Mouse (Mus musculus) liver, embryonic 14.5 days (tissue): Measurements from ENCODE around the gene Shank1. TPM values are rescaled to one million over a fixed set of nuclear protein-coding genes. Genes with fewer than 3 reads are reported as not detected.

ENCODE experiments used
- ATAC-seq: fragments of 200-750 bp; cut with Nextera tagmentation; 2 replicates; pipeline ENCODE4 v1.8.0; 2017; ENCODE audit warnings: moderate number of reproducible peaks, mild to moderate bottlenecking, moderate library complexity; ENCODE audit not compliant: insufficient read depth
- DNase-seq, 3 experiments: peaks; one replicate each; pipeline ENCODE4 v3.0.0-alpha.2; 2012 to 2013; ENCODE audit warnings: low read depth in 3 of 3, low spot score in 3 of 3
- H3K27ac ChIP-seq: fragments of 300-500 bp; sonication (generic); 2 replicates; pipeline ENCODE4 v1.5.1; 2014; ENCODE audit warnings: moderate library complexity, mild to moderate bottlenecking, control low read depth, inconsistent platforms
- H3K27me3 ChIP-seq: fragments of 300-500 bp; sonication (generic); 2 replicates; pipeline ENCODE4 v1.6.1; 2014; ENCODE audit warnings: mild to moderate bottlenecking, low read length, moderate library complexity; ENCODE audit not compliant: control insufficient read depth, insufficient read depth
- H3K36me3 ChIP-seq: fragments of 300-500 bp; sonication (generic); replicated peaks from 2 replicates; pipeline ENCODE4 v1.6.1; 2014; ENCODE audit warnings: low read depth; ENCODE audit not compliant: control insufficient read depth, insufficient read depth
- H3K4me1 ChIP-seq, 2 experiments: fragments of 200-500 bp in 1 of 2; fragments of 300-500 bp in 1 of 2; sonication (generic) in 1 of 2; replicated peaks; 2 replicates each; pipeline ENCODE4 v1.6.1; 2012 to 2014; ENCODE audit warnings: antibody characterized with exemption in 1 of 2, inconsistent platforms in 1 of 2, low read length in 1 of 2; ENCODE audit not compliant: control insufficient read depth in 2 of 2, insufficient read depth in 2 of 2
- H3K4me2 ChIP-seq: fragments of 300-500 bp; sonication (generic); 2 replicates; pipeline ENCODE4 v1.6.1; 2014; ENCODE audit warnings: low read depth, mild to moderate bottlenecking, control low read depth, moderate library complexity
- H3K4me3 ChIP-seq, 2 experiments: fragments of 200-500 bp in 1 of 2; fragments of 300-500 bp in 1 of 2; sonication (generic) in 1 of 2; 2 replicates each; pipeline ENCODE4 v1.5.1; 2012 to 2014; ENCODE audit warnings: low read depth in 2 of 2, low read length in 2 of 2, mild to moderate bottlenecking in 2 of 2, control low read depth in 1 of 2, inconsistent platforms in 1 of 2, moderate library complexity in 1 of 2; ENCODE audit not compliant: insufficient read depth in 1 of 2
- H3K9ac ChIP-seq: fragments of 300-500 bp; sonication (generic); replicated peaks from 2 replicates; pipeline ENCODE4 v1.6.1; 2014; ENCODE audit warnings: mild to moderate bottlenecking, control low read depth, moderate library complexity
- H3K9me3 ChIP-seq: fragments of 300-500 bp; sonication (generic); 2 replicates; pipeline ENCODE4 v1.6.1; 2016; ENCODE audit warnings: low read length, mixed read lengths; ENCODE audit not compliant: control insufficient read depth
- CTCF ChIP-seq: IDR thresholded peaks from 2 replicates; pipeline ENCODE4 v1.5.1; 2016; ENCODE audit warnings: antibody characterized with exemption, low read depth, control low read depth
- EP300 ChIP-seq: IDR thresholded peaks from 2 replicates; pipeline ENCODE4 v1.6.1; 2016; ENCODE audit warnings: antibody characterized with exemption, low read depth
- WGBS: fragments of 180-500 bp; shearing (Covaris S2); extraction: QIAGEN DNeasy Blood & Tissue Kit; methylation state at CpG from one replicate; pipeline ENCODE4 v1.1.7; 2014; ENCODE audit not compliant: insufficient replicate concordance; 5-methylcytosine and 5-hydroxymethylcytosine counted together
- polyA plus RNA-seq, 2 experiments: library from polyadenylated mRNA; depleted of rRNA in 1 of 2; stranded (reverse) in 1 of 2; unstranded in 1 of 2; fragments of >200 nt; fragmentation: Nextera tagmentation in 1 of 2; extraction: Ambion mirVana in 1 of 2; gene quantifications; 2 replicates each; pipeline versions ENCODE4 v1.2.1 to v1.2.3; 2012 to 2014

Gene Shank1
- polyA plus RNA-seq, 2 experiments: 0.04 TPM; not detected in 1

DNA sequence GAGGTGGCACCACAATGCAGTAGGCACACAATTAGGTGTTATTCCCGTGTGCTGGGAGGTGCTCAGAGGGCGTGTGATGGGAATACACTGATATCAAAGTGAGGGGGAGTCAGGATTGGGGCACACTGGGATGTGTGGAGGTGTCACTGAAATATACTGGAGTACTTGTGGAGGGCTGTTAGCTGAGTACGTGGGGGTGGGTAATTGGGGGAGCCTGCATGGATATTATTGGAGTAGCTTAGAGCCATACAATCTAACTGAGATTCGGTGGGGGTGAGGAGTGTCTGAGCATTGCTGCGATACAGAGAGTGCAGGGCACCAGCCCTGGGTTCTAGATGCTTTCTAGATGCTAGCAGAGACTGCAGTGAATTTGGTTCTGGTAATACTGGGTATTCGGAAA, 30.2 kb downstream of the Shank1 start:
- Histone ChIP-seq H3K4me1 (no peaks in the 10 kb centered on the region), H3K4me3 (no peak overlapping the region), H3K4me2 (no peak overlapping the region), H3K27ac (no peak overlapping the region), H3K9me3 (no peaks in the 10 kb centered on the region), H3K36me3 (no peaks in the 10 kb centered on the region), H3K9ac (no peak overlapping the region), H3K27me3 (peaks cover 30% of the 10 kb centered on the region)
- TF ChIP-seq EP300 (no peak), CTCF (no peak)
- ATAC-seq (no peak), DNase-seq (no peak)
- WGBS: 41% methylated on average over 6 of the region's 6 CpGs

DNA sequence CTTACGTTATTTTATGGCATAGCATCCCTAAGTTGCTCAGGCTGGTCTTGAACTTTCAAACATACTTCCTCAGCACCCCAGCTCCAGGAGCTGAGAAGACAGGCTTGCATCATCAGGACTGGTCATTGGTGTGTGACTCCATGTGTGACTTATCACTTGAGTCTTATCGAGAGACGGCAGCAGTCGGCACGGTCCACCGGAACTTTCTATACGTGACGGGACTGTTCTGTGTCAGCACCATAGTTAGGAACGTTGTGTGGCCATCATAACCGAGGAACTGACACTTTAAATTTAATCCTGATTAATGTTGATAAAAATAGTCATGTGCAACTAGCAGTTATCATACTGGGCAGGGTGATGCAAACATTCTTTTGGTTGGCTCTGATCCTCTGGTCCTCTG, 31.1 kb downstream of the Shank1 start:
- no peaks in the 10 kb centered on the region for H3K36me3 ChIP-seq
- no peak overlapping the region for H3K4me3 ChIP-seq
- no peak overlapping the region for H3K4me2 ChIP-seq
- WGBS: 72% methylated on average over 10 of the region's 10 CpGs
- no peak overlapping the region for H3K27ac ChIP-seq
- H3K9ac ChIP-seq: no peak overlapping the region
- no peak for TF ChIP-seq CTCF
- H3K27me3 ChIP-seq: peaks cover 21% of the 10 kb centered on the region
- no peaks in the 10 kb centered on the region for H3K4me1 ChIP-seq
- no peak for DNase-seq
- no peaks in the 10 kb centered on the region for H3K9me3 ChIP-seq
- ATAC-seq: no peak

DNA sequence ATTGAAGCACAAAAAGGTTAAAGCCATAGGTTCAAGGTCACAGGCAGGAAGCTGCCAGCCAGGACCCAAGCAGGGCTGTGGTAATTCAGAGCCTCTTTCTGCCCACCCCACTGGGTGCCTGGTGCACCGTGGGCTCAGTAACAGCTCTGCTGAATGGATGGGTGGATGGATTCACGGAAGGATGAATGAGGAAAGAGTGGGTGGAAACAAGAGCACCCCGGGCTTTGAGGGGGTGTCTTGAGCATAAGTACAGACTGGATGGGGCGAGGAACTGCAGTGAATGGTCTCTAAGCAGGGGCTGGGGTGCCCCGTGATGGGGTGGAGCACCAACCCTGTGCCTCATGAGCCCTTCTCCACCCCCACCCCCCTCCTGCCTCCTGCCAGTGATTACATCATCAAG, 31.7 kb downstream of the Shank1 start:
- WGBS: 45% methylated on average over 5 of the region's 5 CpGs
- Histone ChIP-seq H3K4me3 (no peak overlapping the region), H3K36me3 (no peaks in the 10 kb centered on the region), H3K4me2 (no peak overlapping the region), H3K27ac (no peak overlapping the region), H3K4me1 (no peaks in the 10 kb centered on the region), H3K9me3 (no peaks in the 10 kb centered on the region), H3K9ac (no peak overlapping the region), H3K27me3 (peaks cover 15% of the 10 kb centered on the region)
- DNase-seq (no peak), ATAC-seq (no peak)
- no peak for TF ChIP-seq EP300
- no peak for TF ChIP-seq CTCF

- DNase-seq: no peak
- Histone ChIP-seq H3K9ac (no peak overlapping the region), H3K36me3 (no peaks in the 10 kb centered on the region), H3K9me3 (no peaks in the 10 kb centered on the region), H3K27ac (no peak overlapping the region), H3K4me3 (no peak overlapping the region), H3K4me1 (no peaks in the 10 kb centered on the region), H3K27me3 (no peaks in the 10 kb centered on the region; the same call in none of the 2 replicates), H3K4me2 (no peak overlapping the region)
- TF ChIP-seq CTCF (no peak), EP300 (no peak)
- ATAC-seq: no peak
- 17% methylated on average over 11 of the region's 11 CpGs for WGBS
These were observed 33.5 kb downstream of the Shank1 start for GRCm38 (mm10) chr7:44343459-44344015.

GRCm38 (mm10) chr7:44344622-44345021, 34.6 kb downstream of the Shank1 start:
- Histone ChIP-seq H3K27ac (no peak overlapping the region), H3K36me3 (no peaks in the 10 kb centered on the region), H3K9me3 (no peaks in the 10 kb centered on the region), H3K4me2 (no peak overlapping the region), H3K9ac (no peak overlapping the region), H3K4me3 (no peak overlapping the region), H3K4me1 (no peaks in the 10 kb centered on the region), H3K27me3 (peaks cover 4% of the 10 kb centered on the region)
- no peak for TF ChIP-seq CTCF
- no peak for TF ChIP-seq EP300
- ATAC-seq (no peak), DNase-seq (no peak)
- WGBS: 28% methylated on average over 12 of the region's 12 CpGs
